Mouse (Mus musculus): ENCODE measurements around the gene Shroom1. TPM values are rescaled to one million over a fixed set of nuclear protein-coding genes. Genes with fewer than 3 reads are reported as not detected.

Gene Shroom1
- polyA plus RNA-seq, 1 experiment from 2014 or later, result 2.6 TPM

Small RNA genes within 50 kb of the gene (microRNA-seq; reads per million reads assigned to microRNA genes)
- 0.63 reads per million for gene Mir6920

Other genes starting within 250 kb of the Shroom1 start
- 58.0 and 61.5 TPM in 2 replicates for gene Hspa4, start 156.7 kb upstream of the Shroom1 start, polyA plus RNA-seq (2015; fragmentation: Nextera tagmentation; extraction: Ambion mirVana)
- 12.2 and 14.3 TPM in 2 replicates for gene Zcchc10, start 132.5 kb upstream of the Shroom1 start, polyA plus RNA-seq (2015; fragmentation: Nextera tagmentation; extraction: Ambion mirVana)
- gene Aff4, start 106.4 kb upstream of the Shroom1 start, polyA plus RNA-seq (2015; fragmentation: Nextera tagmentation; extraction: Ambion mirVana), result 30.5 and 37.7 TPM in 2 replicates
- gene Leap2, start 34.0 kb upstream of the Shroom1 start, polyA plus RNA-seq (2015; fragmentation: Nextera tagmentation; extraction: Ambion mirVana), result 0.34 TPM in 1 of 2 replicates, not detected in the other
- gene Uqcrq, start 26.4 kb upstream of the Shroom1 start, polyA plus RNA-seq (2015; fragmentation: Nextera tagmentation; extraction: Ambion mirVana), result 1,038 and 1,358 TPM in 2 replicates
- 1.4 TPM in 2 replicates for gene Gdf9, start 26.2 kb upstream of the Shroom1 start, polyA plus RNA-seq (2015; fragmentation: Nextera tagmentation; extraction: Ambion mirVana)
- gene Gm10447, start 95 bp upstream of the Shroom1 start, polyA plus RNA-seq (2015; fragmentation: Nextera tagmentation; extraction: Ambion mirVana), result 0.16 TPM in 1 of 2 replicates, not detected in the other
- not detected in 2 replicates for gene Gm9837, start 13.3 kb downstream of the Shroom1 start, polyA plus RNA-seq (2015; fragmentation: Nextera tagmentation; extraction: Ambion mirVana)
- gene Gm9945, start 23.0 kb downstream of the Shroom1 start, polyA plus RNA-seq (2015; fragmentation: Nextera tagmentation; extraction: Ambion mirVana), result not detected in 2 replicates
- 0.34 and 0.48 TPM in 2 replicates for gene Sowaha, start 23.1 kb downstream of the Shroom1 start, polyA plus RNA-seq (2015; fragmentation: Nextera tagmentation; extraction: Ambion mirVana)
- gene Sept8, start 62.1 kb downstream of the Shroom1 start, polyA plus RNA-seq (2015; fragmentation: Nextera tagmentation; extraction: Ambion mirVana), result 18.8 and 23.3 TPM in 2 replicates
- gene Kif3a, start 110.2 kb downstream of the Shroom1 start, polyA plus RNA-seq (2015; fragmentation: Nextera tagmentation; extraction: Ambion mirVana), result 43.5 and 43.6 TPM in 2 replicates
- 0.33 and 0.82 TPM in 2 replicates for gene Il4, start 161.5 kb downstream of the Shroom1 start, polyA plus RNA-seq (2015; fragmentation: Nextera tagmentation; extraction: Ambion mirVana)
- not detected in 2 replicates for gene Il13, start 177.5 kb downstream of the Shroom1 start, polyA plus RNA-seq (2015; fragmentation: Nextera tagmentation; extraction: Ambion mirVana)